Mouse (Mus musculus) liver, adult 2 months (tissue): Measurements from ENCODE around the gene Olfr340.

Source experiments
- CTCF ChIP-seq: fragments of 200-500 bp; IDR thresholded peaks from 2 replicates; pipeline ENCODE4 v1.5.1; 2011; ENCODE audit warnings: low read depth, low read length, control low read depth
- POLR2A ChIP-seq: fragments of 200-500 bp; IDR thresholded peaks from 2 replicates; pipeline ENCODE4 v1.6.1; 2011; ENCODE audit warnings: low read length, control low read depth; ENCODE audit not compliant: insufficient read depth; ENCODE audit errors: extremely low read depth

DNA sequence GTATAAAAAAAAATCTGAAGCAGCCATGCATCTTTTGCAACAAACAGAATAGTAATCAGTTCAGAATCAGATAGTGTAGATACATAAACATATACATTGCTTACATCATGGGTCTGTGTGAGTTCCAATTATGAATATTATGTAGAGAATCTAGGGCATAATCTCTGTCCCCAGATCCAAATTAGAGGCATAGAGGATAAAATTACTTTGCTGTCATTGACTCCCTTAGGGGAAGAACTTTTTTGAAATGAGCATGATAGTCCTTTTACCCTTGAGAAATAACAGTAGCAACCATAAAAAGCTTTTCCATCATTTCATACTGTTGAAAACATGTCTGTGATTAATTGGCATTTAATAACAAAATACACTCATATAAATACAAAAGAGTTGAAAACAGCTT lies 30.0 kb downstream of the Olfr340 start, which contains the start of gene Olfr341:
- TF ChIP-seq CTCF (no peak), POLR2A (no peak)
